Mouse (Mus musculus) adrenal gland, adult 2 months (tissue): ENCODE measurements around the gene Ntrk3. TPM values are rescaled to one million over a fixed set of nuclear protein-coding genes. Genes with fewer than 3 reads are reported as not detected.

Source experiments
- DNase-seq: peaks from one replicate; pipeline ENCODE4 v3.0.0; 2021
- polyA plus RNA-seq: library from polyadenylated mRNA; depleted of rRNA; stranded (reverse); fragments of >200 nt; gene quantifications from 2 replicates; pipeline ENCODE4 v1.2.3, GENCODE M21; 2012; rRNA removed
- total RNA-seq, 2 experiments: library from RNA; stranded (reverse); gene quantifications; 2 replicates each; pipeline ENCODE4 v1.2.3; 2021

Gene Ntrk3
- total and polyA plus RNA-seq, 3 experiments: 22.5 to 25.6 (median 23.5) TPM

GRCm38 (mm10) chr7:78190931-78191653 is 546.7 kb downstream of the Ntrk3 start:
- DNase-seq: no peak

- DNase-seq: no peak
These were observed 552.2 kb downstream of the Ntrk3 start for GRCm38 (mm10) chr7:78185578-78185977.

GRCm38 (mm10) chr7:78183396-78183795 is 554.4 kb downstream of the Ntrk3 start:
- no peak for DNase-seq

- DNase-seq: no peak
These were observed 557.7 kb downstream of the Ntrk3 start for GRCm38 (mm10) chr7:78179996-78180665.

- DNase-seq: no peak
These were observed 565.4 kb downstream of the Ntrk3 start for GRCm38 (mm10) chr7:78172267-78172955.

GRCm38 (mm10) chr7:78165466-78165865 is 572.3 kb downstream of the Ntrk3 start:
- DNase-seq: no peak

GRCm38 (mm10) chr7:78157946-78158345 is 579.9 kb downstream of the Ntrk3 start:
- no peak for DNase-seq

- no peak for DNase-seq
These were observed 592.6 kb downstream of the Ntrk3 start for GRCm38 (mm10) chr7:78145251-78145650.

- DNase-seq: no peak
These were observed 593.0 kb downstream of the Ntrk3 start for GRCm38 (mm10) chr7:78144849-78145248.

GRCm38 (mm10) chr7:78129966-78130365 is 607.8 kb downstream of the Ntrk3 start:
- no peak for DNase-seq

Other genes starting within 250 kb of the Ntrk3 start
- 100 to 1,000 TPM in 1 of 2 experiments, 10 to 100 TPM in 1; 84.2 to 116 TPM for gene Mrps11, start 45.1 kb upstream of the Ntrk3 start, total RNA-seq
- 69.0 and 77.7 TPM in 2 replicates for gene Mrps11, start 45.1 kb upstream of the Ntrk3 start, polyA plus RNA-seq
- gene Mrpl46, start 45.5 kb upstream of the Ntrk3 start, total RNA-seq: 10 to 100 TPM; 39.3 to 52.6 TPM
- gene Mrpl46, start 45.5 kb upstream of the Ntrk3 start, polyA plus RNA-seq: 11.6 and 13.5 TPM in 2 replicates
- 10 to 100 TPM; 13.0 to 13.3 TPM for gene Det1, start 109.3 kb upstream of the Ntrk3 start, total RNA-seq
- gene Det1, start 109.3 kb upstream of the Ntrk3 start, polyA plus RNA-seq: 14.0 and 14.4 TPM in 2 replicates
- 10 to 100 TPM; 36.7 to 41.4 TPM for gene Aen, start 157.8 kb upstream of the Ntrk3 start, total RNA-seq
- 22.9 and 33.3 TPM in 2 replicates for gene Aen, start 157.8 kb upstream of the Ntrk3 start, polyA plus RNA-seq
- gene Isg20, start 175.4 kb upstream of the Ntrk3 start, total RNA-seq: 10 to 100 TPM in 1 of 2 experiments, 1 to 10 TPM in 1; 5.7 to 12.1 TPM
- 6.9 and 9.5 TPM in 2 replicates for gene Isg20, start 175.4 kb upstream of the Ntrk3 start, polyA plus RNA-seq